Mouse (Mus musculus): ENCODE data around the gene Paqr4. TPM values are rescaled to one million over a fixed set of nuclear protein-coding genes. Genes with fewer than 3 reads are reported as not detected.
A peak's percentile ranks its signal among the peaks of the same experiment; 100 is the strongest.

Gene Paqr4
- total RNA-seq, 1 experiment from 2014 or later, result 0.70 TPM

GRCm38 (mm10) chr17:23757581-23757980 is 16.9 kb upstream of the Paqr4 start:
- no peak for ATAC-seq (ENCODE audit: extremely low read depth, insufficient number of reproducible peaks, low FRiP score, poor library complexity, severe bottlenecking)

- no peak for ATAC-seq (ENCODE audit: extremely low read depth, insufficient number of reproducible peaks, low FRiP score, poor library complexity, severe bottlenecking)
Observed at GRCm38 (mm10) chr17:23755689-23756088, 15.0 kb upstream of the Paqr4 start.

- no peak for ATAC-seq (ENCODE audit: extremely low read depth, insufficient number of reproducible peaks, low FRiP score, poor library complexity, severe bottlenecking)
Observed at GRCm38 (mm10) chr17:23749400-23750191, 8.9 kb upstream of the Paqr4 start.

GRCm38 (mm10) chr17:23748631-23749391 is 8.1 kb upstream of the Paqr4 start:
- peak; percentile 45; the same call in 1 of the 2 replicates for ATAC-seq (ENCODE audit: extremely low read depth, insufficient number of reproducible peaks, low FRiP score, poor library complexity, severe bottlenecking)

GRCm38 (mm10) chr17:23748026-23748425 is 7.4 kb upstream of the Paqr4 start:
- peak; percentile 38; the same call in 1 of the 2 replicates for ATAC-seq (ENCODE audit: extremely low read depth, insufficient number of reproducible peaks, low FRiP score, poor library complexity, severe bottlenecking)

- no peak for ATAC-seq (ENCODE audit: extremely low read depth, insufficient number of reproducible peaks, low FRiP score, poor library complexity, severe bottlenecking)
Observed at GRCm38 (mm10) chr17:23747471-23747870, 6.8 kb upstream of the Paqr4 start.

- no peak for ATAC-seq (ENCODE audit: extremely low read depth, insufficient number of reproducible peaks, low FRiP score, poor library complexity, severe bottlenecking)
Observed at GRCm38 (mm10) chr17:23746767-23747166, 6.1 kb upstream of the Paqr4 start.

- no peak for ATAC-seq (ENCODE audit: extremely low read depth, insufficient number of reproducible peaks, low FRiP score, poor library complexity, severe bottlenecking)
Observed at GRCm38 (mm10) chr17:23746311-23746710, 5.6 kb upstream of the Paqr4 start.

- no peak for ATAC-seq (ENCODE audit: extremely low read depth, insufficient number of reproducible peaks, low FRiP score, poor library complexity, severe bottlenecking)
Observed at GRCm38 (mm10) chr17:23745301-23746251, 4.9 kb upstream of the Paqr4 start, which contains the start of gene Kremen2. Kremen2 (minus strand) TSS chr17:23745833.

- no peak for ATAC-seq (ENCODE audit: extremely low read depth, insufficient number of reproducible peaks, low FRiP score, poor library complexity, severe bottlenecking)
Observed at GRCm38 (mm10) chr17:23744651-23745050, 4.0 kb upstream of the Paqr4 start.

- ATAC-seq (ENCODE audit: extremely low read depth, insufficient number of reproducible peaks, low FRiP score, poor library complexity, severe bottlenecking), result no peak
Observed at GRCm38 (mm10) chr17:23744076-23744475, 3.4 kb upstream of the Paqr4 start.

- no peak for ATAC-seq (ENCODE audit: extremely low read depth, insufficient number of reproducible peaks, low FRiP score, poor library complexity, severe bottlenecking)
Observed at GRCm38 (mm10) chr17:23742941-23743340, 2.3 kb upstream of the Paqr4 start.

- no peak for ATAC-seq (ENCODE audit: extremely low read depth, insufficient number of reproducible peaks, low FRiP score, poor library complexity, severe bottlenecking)
Observed at GRCm38 (mm10) chr17:23742210-23742793, 1.6 kb upstream of the Paqr4 start.

- ATAC-seq (ENCODE audit: extremely low read depth, insufficient number of reproducible peaks, low FRiP score, poor library complexity, severe bottlenecking), result no peak
Observed at GRCm38 (mm10) chr17:23741359-23742209, 917 bp upstream of the Paqr4 start.

- ATAC-seq (ENCODE audit: extremely low read depth, insufficient number of reproducible peaks, low FRiP score, poor library complexity, severe bottlenecking), result peak; percentile 68; the same call in 1 of the 2 replicates
Observed at GRCm38 (mm10) chr17:23740136-23740584, 507 bp downstream of the Paqr4 start.

- ATAC-seq (ENCODE audit: extremely low read depth, insufficient number of reproducible peaks, low FRiP score, poor library complexity, severe bottlenecking), result no peak
Observed at GRCm38 (mm10) chr17:23739202-23740135, 1.2 kb downstream of the Paqr4 start.

- ATAC-seq (ENCODE audit: extremely low read depth, insufficient number of reproducible peaks, low FRiP score, poor library complexity, severe bottlenecking), result no peak
Observed at GRCm38 (mm10) chr17:23738836-23739201, 1.8 kb downstream of the Paqr4 start.

All from neutrophil, adult 5-6 weeks (primary cell).